Mouse (Mus musculus): ENCODE measurements at regions not wholly inside any gene's neighbourhood (a gene's known extent, or its start where the extent isn't known, plus 50 kb on each side); places are given as distances from the start of the nearest gene placed in this dataset.

GRCm38 (mm10) chr4:10389790-10390189 is 484.5 kb upstream of the 2610301B20Rik start:
- TF ChIP-seq CTCF (IDR thresholded peaks at IDR 0.05; ENCODE audit: borderline replicate concordance, extremely low read depth, insufficient read depth, insufficient read length) (no peak), POLR2A (IDR thresholded peaks at IDR 0.05; ENCODE audit: borderline replicate concordance, extremely low read depth, insufficient read depth, insufficient read length, poor library complexity, severe bottlenecking) (no peak)
